ENCODE assay signal across 20 mouse cellular contexts in genomic region chr9:95665835-95666234, GRCm38 (mm10). TPM values are rescaled to one million over a fixed set of nuclear protein-coding genes. Genes with fewer than 3 reads are reported as not detected.
DNase-seq lines count a peak whose midpoint lies in the region; ATAC-seq and TF ChIP-seq lines count a peak whose summit lies in the region.
"Had no signal": no experiment of that assay in that cellular context is flagged by ENCODE, and none has a peak within 500 bp of the region (broad histone marks: within the 10 kb centered on the region; RNA-seq: fewer than 3 reads in every experiment).

No protein-coding gene starts in this region.

- peaks cover 4% of the 10 kb centered on the region for H3K36me3 ChIP-seq in heart, adult 2 months (ENCODE audit: control insufficient read depth, insufficient read depth, low read length)
- H3K36me3 ChIP-seq in heart, embryonic 10.5 days = no peaks in the 10 kb centered on the region
- H3K36me3 ChIP-seq: embryonic facial prominence, embryonic 12.5 days; heart, embryonic 13.5 days; hindbrain, embryonic 12.5 days had no signal

- H3K27ac ChIP-seq in heart, adult 2 months = peak overlapping the region; percentile 77
- no peak overlapping the region for H3K27ac ChIP-seq in heart, embryonic 10.5 days
- H3K27ac ChIP-seq: embryonic facial prominence, embryonic 12.5 days; heart, embryonic 13.5 days; hindbrain, embryonic 12.5 days; limb, embryonic 10.5 days; macrophage; midbrain, embryonic 10.5 days had no signal

- intact Hi-C loops in heart, adult 2 months (cut with DNase I) = no loop called here

- TF ChIP-seq EP300 in heart, adult 2 months (IDR thresholded peaks at IDR 0.05; ENCODE audit: insufficient read depth, low read depth, low read length) = no peak

- H3K4me1 ChIP-seq in heart, adult 2 months (ENCODE audit: control insufficient read depth, insufficient read depth, low read length) = peaks cover 8% of the 10 kb centered on the region
- H3K4me1 ChIP-seq in heart, embryonic 10.5 days = 0 out of 2 replicates have a peak, but pooled peaks cover 3% of the 10 kb centered on the region
- H3K4me1 ChIP-seq: embryonic facial prominence, embryonic 12.5 days had no signal

- H3K27me3 ChIP-seq in heart, adult 2 months (ENCODE audit: control insufficient read depth, insufficient read depth, low read length) = no peaks in the 10 kb centered on the region
- no peaks in the 10 kb centered on the region for H3K27me3 ChIP-seq in heart, embryonic 10.5 days (ENCODE audit: insufficient read depth, poor library complexity, severe bottlenecking)
- H3K27me3 ChIP-seq: embryonic facial prominence, embryonic 12.5 days; heart, embryonic 13.5 days; hindbrain, embryonic 12.5 days had no signal

- no peaks in the 10 kb centered on the region for H3K79me2 ChIP-seq in heart, adult 2 months (replicated peaks; ENCODE audit: control insufficient read depth, insufficient read depth, low read length)

- no peak overlapping the region for H3K9ac ChIP-seq in heart, adult 2 months (ENCODE audit: low read depth, low read length)
- H3K9ac ChIP-seq: embryonic facial prominence, embryonic 12.5 days; heart, embryonic 13.5 days; hindbrain, embryonic 12.5 days had no signal

- ATAC-seq in erythroid progenitor cell, adult 5-6 weeks (replicated peaks; ENCODE audit: low FRiP score, poor library complexity, severe bottlenecking) = no peak
- ATAC-seq: inflammation-experienced regulatory T-cells, adult 6 months had no signal

- no peaks in the 10 kb centered on the region for H3K9me3 ChIP-seq in heart, embryonic 10.5 days
- H3K9me3 ChIP-seq: embryonic facial prominence, embryonic 12.5 days; heart, embryonic 13.5 days; hindbrain, embryonic 12.5 days; limb, embryonic 10.5 days; midbrain, embryonic 10.5 days had no signal

- 49% methylated on average over 6 of the region's 6 CpGs for WGBS in heart, adult 2 months
- 88% methylated on average over 6 of the region's 6 CpGs for WGBS in heart, embryonic 10.5 days

- peak in 1 of 2 experiments; percentile 63 for DNase-seq in heart, adult 2 months
- DNase-seq in heart, embryonic 10.5 days (ENCODE audit: low spot score) = no peak
- DNase-seq in brain, embryonic 14.5 days (ENCODE audit: low read depth) = peak; percentile 49
- peak; percentile 45 for DNase-seq in heart, postnatal 4 days
- peak; percentile 35 for DNase-seq in lung, postnatal 25 days (ENCODE audit: low spot score)
- DNase-seq in kidney, postnatal 14 days = no peak
- DNase-seq: cerebellum, postnatal 10 days; gastrocnemius, postnatal 10 days; kidney, adult 2 months; kidney, postnatal 10 days; right cerebral cortex, postnatal 4 days had no signal

- TF ChIP-seq CTCF in heart, adult 2 months (IDR thresholded peaks at IDR 0.05) = no peak
- no peak for TF ChIP-seq CTCF in brain, embryonic 14.5 days (IDR thresholded peaks at IDR 0.05; ENCODE audit: borderline replicate concordance, extremely low read depth, insufficient read depth, insufficient read length)

- H3K4me3 ChIP-seq in heart, adult 2 months = no peak overlapping the region
- H3K4me3 ChIP-seq in heart, embryonic 10.5 days = no peak overlapping the region
- H3K4me3 ChIP-seq: embryonic facial prominence, embryonic 12.5 days; erythroblast, embryonic 14.5 days; heart, embryonic 13.5 days; hindbrain, embryonic 12.5 days; limb, embryonic 10.5 days; midbrain, embryonic 10.5 days had no signal

- TF ChIP-seq POLR2A in heart, adult 2 months (IDR thresholded peaks at IDR 0.05; ENCODE audit: insufficient read depth, low read depth, low read length) = no peak
- no peak for TF ChIP-seq POLR2A in brain, embryonic 14.5 days (IDR thresholded peaks at IDR 0.05; ENCODE audit: borderline replicate concordance, extremely low read depth, insufficient read depth, insufficient read length, poor library complexity, severe bottlenecking)

RNA-seq across cellular contexts. Expression of gene Pcolce2, which starts 28.4 kb away (rescaled TPM):
- 10 to 100 TPM; 27.8 to 28.7 TPM for total RNA-seq in heart, adult 2 months (2021)
- polyA plus RNA-seq in heart, adult 2 months (2012; rRNA removed) = 3.0 and 3.9 TPM in 2 replicates
- 1.2 and 6.2 TPM in 2 replicates for polyA plus RNA-seq in heart, embryonic 10.5 days (2016; fragmentation: Nextera tagmentation; extraction: Ambion mirVana)
- 0.19 and 1.00 TPM in 2 replicates for polyA plus RNA-seq in brain, embryonic 14.5 days (2012; rRNA removed)
- 10 to 100 TPM; 10.8 to 13.6 TPM for total RNA-seq in heart, postnatal 4 days (2021)
- total RNA-seq in erythroid progenitor cell, adult 5-6 weeks (2015; ENCODE audit: low replicate concordance) = not detected in 2 replicates
- not detected in 2 replicates for total RNA-seq in erythroid progenitor cell, adult 5-6 weeks (2017; ENCODE audit: low replicate concordance)
- polyA plus RNA-seq: erythroblast, embryonic 14.5 days had no signal

Comparison
In these comparisons a context has a peak if more than half of its experiments do, and no peak if none do; other contexts are left out.
1. DNase-seq: peak in brain, embryonic 14.5 days (single experiment), heart, postnatal 4 days (single experiment) and lung, postnatal 25 days (single experiment); none in heart, embryonic 10.5 days (single experiment) and kidney, postnatal 14 days (single experiment).
2. RNA of gene Pcolce2, which starts 28.4 kb away (total RNA-seq): 27.8 to 28.7 TPM in heart, adult 2 months and 10.8 to 13.6 TPM in heart, postnatal 4 days; not detected in erythroid progenitor cell, adult 5-6 weeks; every median in the first group is over 10 times any median in the second.